Mouse (Mus musculus) heart, embryonic 15.5 days (tissue): ENCODE measurements around the gene Syt7. TPM values are rescaled to one million over a fixed set of nuclear protein-coding genes. Genes with fewer than 3 reads are reported as not detected.

Experiments
- ATAC-seq: fragments of 200-750 bp; cut with Nextera tagmentation; replicated peaks from 2 replicates; pipeline ENCODE4 v1.8.0; 2017; ENCODE audit warnings: low read depth, moderate TSS enrichment; ENCODE audit not compliant: insufficient number of reproducible peaks, insufficient read depth, low FRiP score
- H3K27ac ChIP-seq: fragments of 300-500 bp; sonication (generic); 2 replicates; pipeline ENCODE4 v1.5.1; 2015; ENCODE audit warnings: mild to moderate bottlenecking, inconsistent platforms
- H3K27me3 ChIP-seq: fragments of 300-500 bp; sonication (generic); 2 replicates; pipeline ENCODE4 v1.6.1; 2015; ENCODE audit warnings: inconsistent platforms
- H3K36me3 ChIP-seq: fragments of 300-500 bp; sonication (generic); 2 replicates; pipeline ENCODE4 v1.6.1; 2015; ENCODE audit warnings: mild to moderate bottlenecking, inconsistent platforms
- H3K4me1 ChIP-seq: fragments of 300-500 bp; sonication (generic); replicated peaks from 2 replicates; pipeline ENCODE4 v1.6.1; 2015; ENCODE audit warnings: inconsistent platforms
- H3K4me2 ChIP-seq: fragments of 300-500 bp; sonication (generic); 2 replicates; pipeline ENCODE4 v1.6.1; 2015; ENCODE audit warnings: inconsistent platforms, mild to moderate bottlenecking, moderate library complexity
- H3K4me3 ChIP-seq: fragments of 300-500 bp; sonication (generic); 2 replicates; pipeline ENCODE4 v1.5.1; 2015; ENCODE audit warnings: mild to moderate bottlenecking, inconsistent platforms
- H3K9ac ChIP-seq: fragments of 300-500 bp; sonication (generic); 2 replicates; pipeline ENCODE4 v1.6.1; 2015; ENCODE audit warnings: mild to moderate bottlenecking, inconsistent platforms
- H3K9me3 ChIP-seq: fragments of 300-500 bp; sonication (generic); replicated peaks from 2 replicates; pipeline ENCODE4 v1.6.1; 2016; ENCODE audit warnings: inconsistent platforms
- WGBS: fragments of 180-500 bp; shearing (Covaris S2); methylation state at CpG from one replicate; pipeline ENCODE4 v1.1.7; 2015; ENCODE audit warnings: mixed read lengths; 5-methylcytosine and 5-hydroxymethylcytosine counted together
- polyA plus RNA-seq: library from polyadenylated mRNA; unstranded; fragments of >200 nt; fragmentation: Nextera tagmentation; extraction: Ambion mirVana; gene quantifications from 2 replicates; pipeline ENCODE4 v1.2.1, GENCODE M21; 2015

The Syt7 gene
- polyA plus RNA-seq: 0.48 and 0.94 TPM in 2 replicates

- peak within 1 kb of the TSS; percentile 63 for H3K9ac ChIP-seq
- ATAC-seq: peak; percentile 78
- H3K9me3 ChIP-seq: no peaks in the 10 kb centered on the region
- no peak within 1 kb of the TSS for H3K27ac ChIP-seq
- H3K4me2 ChIP-seq: peak within 1 kb of the TSS; percentile 96
- H3K4me3 ChIP-seq: peak within 1 kb of the TSS; percentile 65
- peaks cover 69% of the 10 kb centered on the region for H3K27me3 ChIP-seq
- no peaks in the 10 kb centered on the region for H3K36me3 ChIP-seq
- WGBS: under 1% methylated on average over 76 of the region's 78 CpGs
- H3K4me1 ChIP-seq: peaks cover 23% of the 10 kb centered on the region
These were observed at the start of gene Syt7 for GRCm38 (mm10) chr19:10388615-10389313. Gene Syt7, plus strand, starts transcription at chr19:10389090.

DNA sequence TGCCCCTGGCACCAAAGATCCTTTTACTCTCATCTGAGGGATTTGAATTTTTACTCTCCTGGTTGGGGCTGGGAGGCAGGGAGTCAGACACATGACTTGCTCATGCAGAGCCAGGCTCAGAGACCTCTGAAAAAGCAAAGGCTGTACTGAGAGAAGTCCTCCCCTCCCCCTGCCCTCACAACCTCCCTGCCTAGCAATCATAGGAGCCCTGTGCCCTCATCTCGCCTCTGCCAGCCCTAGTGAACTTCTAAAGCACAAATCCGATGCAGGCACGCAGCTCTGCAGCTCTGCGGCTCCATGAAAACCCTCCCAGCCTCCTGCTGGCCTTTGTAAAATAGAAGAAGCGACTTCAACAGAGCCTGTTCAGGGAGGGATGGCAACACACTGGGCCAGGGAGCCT is 49.6 kb upstream of the Syt7 start:
- Histone ChIP-seq H3K4me1 (peaks cover 16% of the 10 kb centered on the region), H3K9me3 (no peaks in the 10 kb centered on the region), H3K4me2 (no peak overlapping the region), H3K27me3 (peaks cover 51% of the 10 kb centered on the region), H3K36me3 (no peaks in the 10 kb centered on the region), H3K9ac (no peak overlapping the region), H3K4me3 (no peak overlapping the region), H3K27ac (no peak overlapping the region)
- 38% methylated on average over 5 of the region's 5 CpGs for WGBS
- no peak for ATAC-seq

GRCm38 (mm10) chr19:10340661-10341060 is 48.2 kb upstream of the Syt7 start:
- Histone ChIP-seq H3K9me3 (no peaks in the 10 kb centered on the region), H3K4me1 (peaks cover 16% of the 10 kb centered on the region), H3K9ac (no peak overlapping the region), H3K27me3 (peaks cover 49% of the 10 kb centered on the region), H3K4me2 (no peak overlapping the region), H3K36me3 (no peaks in the 10 kb centered on the region), H3K4me3 (no peak overlapping the region), H3K27ac (no peak overlapping the region)
- WGBS: 26% methylated on average over 5 of the region's 5 CpGs
- no peak for ATAC-seq

GRCm38 (mm10) chr19:10341152-10341551 is 47.7 kb upstream of the Syt7 start:
- H3K27ac ChIP-seq: peak overlapping the region; percentile 90
- no peak overlapping the region for H3K4me3 ChIP-seq
- no peak for ATAC-seq
- H3K36me3 ChIP-seq: no peaks in the 10 kb centered on the region
- H3K4me1 ChIP-seq: peaks cover 17% of the 10 kb centered on the region
- H3K9me3 ChIP-seq: no peaks in the 10 kb centered on the region
- H3K27me3 ChIP-seq: peaks cover 50% of the 10 kb centered on the region
- H3K9ac ChIP-seq: no peak overlapping the region
- 18% methylated on average over 11 of the region's 11 CpGs for WGBS
- H3K4me2 ChIP-seq: no peak overlapping the region

DNA sequence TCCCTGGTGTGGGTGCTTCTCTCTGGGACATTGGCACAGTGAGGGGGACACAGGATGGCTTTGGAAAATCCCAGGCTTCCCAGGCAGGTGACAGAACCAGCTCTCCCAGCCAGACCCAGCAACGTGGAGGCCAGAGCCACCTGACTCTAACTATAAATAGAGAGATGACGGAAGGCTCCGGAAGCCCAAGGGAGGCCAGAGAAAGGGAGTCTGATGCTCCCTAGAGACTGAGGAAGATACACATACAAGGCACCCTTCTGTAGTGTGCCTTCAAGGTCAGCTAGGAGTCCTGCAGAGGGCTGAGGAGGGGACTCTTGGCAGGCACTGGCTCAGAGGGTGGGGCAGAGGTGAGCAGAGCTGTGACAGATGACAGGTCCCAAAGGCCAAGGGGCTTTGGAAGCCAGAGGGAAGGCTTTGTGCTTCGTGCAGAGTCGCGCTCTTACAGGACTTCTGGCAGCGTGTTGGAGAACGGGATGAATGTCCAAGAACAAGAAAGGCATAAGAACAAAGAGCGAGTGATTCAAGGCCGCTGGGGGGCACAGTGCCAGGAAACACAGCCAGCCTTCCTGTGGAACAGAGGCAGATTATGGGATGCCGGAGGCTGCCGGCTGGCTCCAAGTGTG is 47.0 kb upstream of the Syt7 start:
- WGBS: 17% methylated on average over 12 of the region's 12 CpGs
- no peak overlapping the region for H3K9ac ChIP-seq
- peaks cover 45% of the 10 kb centered on the region for H3K27me3 ChIP-seq
- no peaks in the 10 kb centered on the region for H3K9me3 ChIP-seq
- peak; percentile 79 for ATAC-seq
- H3K27ac ChIP-seq: peak overlapping the region; percentile 90
- H3K4me2 ChIP-seq: peak overlapping the region; percentile 54
- H3K4me3 ChIP-seq: no peak overlapping the region
- H3K4me1 ChIP-seq: peaks cover 19% of the 10 kb centered on the region
- H3K36me3 ChIP-seq: no peaks in the 10 kb centered on the region

GRCm38 (mm10) chr19:10343866-10344265 is 45.0 kb upstream of the Syt7 start:
- H3K4me2 ChIP-seq: no peak overlapping the region
- H3K27ac ChIP-seq: no peak overlapping the region
- H3K4me3 ChIP-seq: no peak overlapping the region
- no peaks in the 10 kb centered on the region for H3K9me3 ChIP-seq
- ATAC-seq: no peak
- 85% methylated on average over 10 of the region's 10 CpGs for WGBS
- peaks cover 19% of the 10 kb centered on the region for H3K4me1 ChIP-seq
- no peaks in the 10 kb centered on the region for H3K36me3 ChIP-seq
- no peak overlapping the region for H3K9ac ChIP-seq
- H3K27me3 ChIP-seq: peaks cover 33% of the 10 kb centered on the region

DNA sequence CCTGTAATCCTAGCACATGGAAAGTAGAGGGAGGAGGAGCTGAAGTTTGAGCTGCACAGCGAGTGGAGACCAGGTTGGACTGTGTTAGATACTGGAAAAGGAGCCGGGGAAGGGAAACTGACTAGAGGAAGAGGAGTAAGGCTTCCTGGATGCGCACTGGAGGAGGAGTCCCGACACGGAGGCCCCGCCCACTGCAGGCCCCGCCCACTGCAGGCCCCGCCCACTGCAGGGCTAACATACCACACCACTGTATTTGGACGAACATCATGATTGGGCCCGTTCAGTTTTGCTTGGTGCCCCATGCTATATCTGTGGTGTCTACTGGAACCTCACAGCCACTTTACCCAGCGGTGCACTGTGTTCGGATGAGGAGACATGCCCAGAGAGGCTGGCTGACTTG is 43.2 kb upstream of the Syt7 start:
- 25% methylated on average over 12 of the region's 12 CpGs for WGBS
- peaks cover 19% of the 10 kb centered on the region for H3K4me1 ChIP-seq
- H3K36me3 ChIP-seq: no peaks in the 10 kb centered on the region
- no peaks in the 10 kb centered on the region for H3K9me3 ChIP-seq
- H3K4me2 ChIP-seq: no peak overlapping the region
- H3K27me3 ChIP-seq: peaks cover 20% of the 10 kb centered on the region
- H3K27ac ChIP-seq: no peak overlapping the region
- no peak for ATAC-seq
- no peak overlapping the region for H3K4me3 ChIP-seq
- H3K9ac ChIP-seq: no peak overlapping the region

DNA sequence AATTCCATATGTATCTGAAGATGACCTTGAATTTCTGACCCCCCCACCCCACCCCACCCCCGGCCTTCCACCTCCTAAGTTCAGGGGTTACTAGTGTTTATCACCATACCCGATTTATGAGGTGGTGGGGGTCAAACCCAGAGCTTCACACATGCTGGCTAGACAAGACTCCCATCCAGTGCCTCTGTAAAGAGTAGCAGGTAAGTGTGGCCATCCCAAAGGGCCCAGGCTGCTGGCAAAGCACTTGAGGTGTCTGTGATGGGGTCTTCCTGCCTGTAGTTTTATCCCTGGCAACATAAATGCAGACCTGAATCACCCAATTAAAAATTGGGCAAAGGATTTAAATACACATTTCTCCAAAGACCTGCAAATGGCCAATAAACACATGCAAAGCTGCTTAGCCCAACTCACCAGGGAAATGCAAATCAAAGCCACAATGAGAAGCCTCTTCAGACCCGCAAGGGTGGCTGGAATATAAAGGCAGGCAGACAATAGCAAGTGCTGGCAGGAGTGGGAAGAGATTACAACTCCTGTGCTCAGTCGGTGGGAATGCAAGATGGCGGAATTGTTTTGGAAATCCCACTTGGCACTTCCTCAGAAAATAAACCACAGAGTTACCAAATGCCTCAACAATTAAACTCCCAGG is 41.1 kb upstream of the Syt7 start:
- Histone ChIP-seq H3K27me3 (peaks cover 18% of the 10 kb centered on the region), H3K4me3 (no peak overlapping the region), H3K4me2 (no peak overlapping the region), H3K9ac (no peak overlapping the region), H3K4me1 (0 out of 2 replicates have a peak, but pooled peaks cover 3% of the 10 kb centered on the region), H3K36me3 (no peaks in the 10 kb centered on the region), H3K9me3 (no peaks in the 10 kb centered on the region), H3K27ac (no peak overlapping the region)
- 58% methylated on average over 5 of the region's 5 CpGs for WGBS
- no peak for ATAC-seq

DNA sequence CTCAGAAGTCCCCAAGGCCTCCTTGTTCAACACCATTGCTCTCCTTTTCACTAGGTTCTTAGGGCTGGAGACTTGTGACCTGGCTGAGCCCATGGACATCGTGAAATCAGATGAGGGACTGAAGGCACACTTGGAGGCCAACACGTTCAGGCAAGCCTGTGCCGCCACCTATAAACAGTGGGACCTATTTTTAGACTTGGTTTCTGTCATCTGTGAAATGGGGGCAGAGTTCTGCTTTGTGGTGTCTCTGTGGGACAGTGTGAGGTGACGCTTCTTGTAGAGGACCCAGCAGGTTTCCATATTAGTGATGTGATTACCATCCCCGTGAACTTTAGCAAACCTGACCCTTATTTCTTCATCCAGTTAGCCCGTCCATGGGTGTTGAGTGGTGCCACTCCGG is 36.7 kb upstream of the Syt7 start:
- Histone ChIP-seq H3K36me3 (no peaks in the 10 kb centered on the region), H3K4me3 (no peak overlapping the region), H3K9ac (no peak overlapping the region), H3K9me3 (no peaks in the 10 kb centered on the region), H3K4me1 (no peaks in the 10 kb centered on the region; the same call in 1 of the 2 replicates), H3K27ac (no peak overlapping the region), H3K27me3 (peaks cover 11% of the 10 kb centered on the region; the same call in 1 of the 2 replicates), H3K4me2 (no peak overlapping the region)
- no peak for ATAC-seq
- WGBS: 69% methylated on average over 7 of the region's 7 CpGs

DNA sequence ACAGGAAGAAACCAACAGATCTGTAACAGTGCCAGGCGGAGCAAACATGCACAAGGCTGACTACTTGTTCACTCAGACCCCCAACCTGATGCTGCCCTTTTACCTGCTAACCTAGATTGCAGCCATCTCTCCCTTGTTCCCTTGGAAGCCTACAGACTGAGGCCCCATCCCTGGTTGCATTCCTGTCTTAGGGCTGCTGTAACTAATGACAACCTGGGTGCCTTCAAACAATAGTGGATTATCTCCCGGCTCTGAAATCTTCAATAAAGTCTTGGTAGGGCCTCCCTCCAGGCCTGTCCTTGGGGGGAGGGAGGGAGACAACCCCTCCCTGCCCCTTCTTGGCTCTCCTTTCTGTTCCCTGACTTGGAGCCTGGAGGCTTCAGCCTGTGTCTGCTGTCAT is 34.1 kb upstream of the Syt7 start:
- no peak for ATAC-seq
- Histone ChIP-seq H3K9me3 (no peaks in the 10 kb centered on the region), H3K9ac (no peak overlapping the region), H3K4me3 (no peak overlapping the region), H3K36me3 (no peaks in the 10 kb centered on the region), H3K4me1 (no peaks in the 10 kb centered on the region; the same call in 1 of the 2 replicates), H3K27ac (no peak overlapping the region), H3K27me3 (peaks cover 13% of the 10 kb centered on the region; the same call in 1 of the 2 replicates), H3K4me2 (no peak overlapping the region)
- 78% methylated on average over 2 of the region's 2 CpGs for WGBS

DNA sequence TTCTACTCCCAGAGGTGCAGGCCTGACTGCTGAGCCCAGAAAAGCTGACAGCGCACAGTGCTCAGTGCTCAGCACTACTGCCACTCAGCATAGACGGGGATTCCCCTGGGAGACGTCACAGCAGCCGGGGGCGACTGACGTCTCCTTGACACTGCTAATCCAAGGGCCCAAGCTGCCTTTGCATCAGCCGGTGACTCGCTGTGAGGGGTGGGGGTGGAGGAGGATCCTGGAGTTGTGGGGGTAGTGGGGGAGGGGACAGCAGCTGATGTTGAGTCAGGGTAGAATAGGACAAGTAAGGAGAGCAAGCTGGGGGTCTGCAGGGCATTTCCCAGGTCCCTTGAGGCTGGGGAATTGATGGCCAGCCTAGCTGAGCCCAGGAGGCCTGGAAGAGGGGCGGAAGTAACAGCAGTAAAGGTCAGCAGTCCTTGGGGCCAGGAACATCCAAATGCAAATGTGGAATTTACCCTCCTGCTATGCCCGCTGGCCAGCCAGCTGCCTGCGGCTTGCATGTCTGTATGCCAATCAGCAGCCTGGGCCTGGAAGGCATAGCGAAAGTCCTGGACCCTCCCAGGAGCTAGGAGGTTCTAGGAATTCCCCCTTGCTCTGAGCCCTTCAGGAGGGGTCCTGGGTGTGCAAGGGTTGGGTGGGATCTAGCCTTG is 31.9 kb upstream of the Syt7 start:
- 18% methylated on average over 12 of the region's 12 CpGs for WGBS
- no peak for ATAC-seq
- Histone ChIP-seq H3K27ac (no peak overlapping the region), H3K4me1 (no peaks in the 10 kb centered on the region; the same call in 1 of the 2 replicates), H3K9me3 (no peaks in the 10 kb centered on the region), H3K27me3 (peaks cover 14% of the 10 kb centered on the region), H3K4me3 (no peak overlapping the region), H3K36me3 (no peaks in the 10 kb centered on the region), H3K4me2 (no peak overlapping the region), H3K9ac (no peak overlapping the region)
